Mouse (Mus musculus): ENCODE data around the gene Dusp19.

Gene Dusp19

GRCm38 (mm10) chr2:80616854-80617737, at the start of gene Dusp19, which contains the start of gene Nup35:
TSS of gene Dusp19 (plus strand) at chr2:80617045.
TSS of gene Nup35 (plus strand) at chr2:80617236.
- DNase-seq: peak; percentile 96

GRCm38 (mm10) chr2:80567411-80567810, 49.4 kb upstream of the Dusp19 start:
- no peak for DNase-seq

- DNase-seq: no peak
Observed at GRCm38 (mm10) chr2:80570656-80571055, 46.2 kb upstream of the Dusp19 start.

GRCm38 (mm10) chr2:80577286-80577685, 39.6 kb upstream of the Dusp19 start:
- DNase-seq: no peak

GRCm38 (mm10) chr2:80579253-80579891, 37.5 kb upstream of the Dusp19 start:
- DNase-seq: no peak

GRCm38 (mm10) chr2:80580311-80580961, 36.4 kb upstream of the Dusp19 start:
- peak; percentile 16 for DNase-seq

- peak; percentile 85 for DNase-seq
Observed at GRCm38 (mm10) chr2:80581043-80581711, 35.7 kb upstream of the Dusp19 start, which contains the start of gene Nckap1. TSS of gene Nckap1 (minus strand) at chr2:80581380.

- no peak for DNase-seq
Observed at GRCm38 (mm10) chr2:80582356-80582755, 34.5 kb upstream of the Dusp19 start.

- DNase-seq: no peak
Observed at GRCm38 (mm10) chr2:80594215-80594918, 22.5 kb upstream of the Dusp19 start.

- no peak for DNase-seq
Observed at GRCm38 (mm10) chr2:80596960-80597359, 19.9 kb upstream of the Dusp19 start.

GRCm38 (mm10) chr2:80599850-80600249, 17.0 kb upstream of the Dusp19 start:
- no peak for DNase-seq

- DNase-seq: no peak
Observed at GRCm38 (mm10) chr2:80600611-80601010, 16.2 kb upstream of the Dusp19 start.

- no peak for DNase-seq
Observed at GRCm38 (mm10) chr2:80602756-80603155, 14.1 kb upstream of the Dusp19 start.

GRCm38 (mm10) chr2:80603771-80604426, 12.9 kb upstream of the Dusp19 start:
- no peak for DNase-seq

- no peak for DNase-seq
Observed at GRCm38 (mm10) chr2:80612286-80612685, 4.6 kb upstream of the Dusp19 start.

- DNase-seq: no peak
Observed at GRCm38 (mm10) chr2:80612796-80613195, 4.0 kb upstream of the Dusp19 start.

GRCm38 (mm10) chr2:80618991-80619390, 2.1 kb downstream of the Dusp19 start:
- DNase-seq: no peak

- no peak for DNase-seq
Observed at GRCm38 (mm10) chr2:80621921-80622320, 5.1 kb downstream of the Dusp19 start.

GRCm38 (mm10) chr2:80624523-80624922, 7.7 kb downstream of the Dusp19 start:
- no peak for DNase-seq

GRCm38 (mm10) chr2:80632336-80633026, 15.6 kb downstream of the Dusp19 start:
- DNase-seq: no peak
